In genomic region chr13:95323950-95324625, GRCm38 (mm10) we compare ENCODE assay signal across 8 mouse cellular contexts. TPM values are rescaled to one million over a fixed set of nuclear protein-coding genes. Genes with fewer than 3 reads are reported as not detected.
A peak's percentile ranks its signal among the peaks of the same experiment; 100 is the strongest.
DNase-seq lines count a peak whose midpoint lies in the region; ATAC-seq lines count a peak whose summit lies in the region.

No protein-coding gene starts in this region.

- peaks cover 9% of the 10 kb centered on the region for H3K36me3 ChIP-seq in heart, embryonic 10.5 days
- H3K36me3 ChIP-seq in kidney, embryonic 14.5 days (ENCODE audit: control insufficient read depth, insufficient read depth, low read length), result no peaks in the 10 kb centered on the region
- no peaks in the 10 kb centered on the region for H3K36me3 ChIP-seq in liver, embryonic 15.5 days (replicated peaks)
- H3K36me3 ChIP-seq in neural tube, embryonic 11.5 days (ENCODE audit: control insufficient read depth, insufficient read depth, low read length), result no peaks in the 10 kb centered on the region

- 25% methylated on average over 15 of the region's 15 CpGs for WGBS in heart, embryonic 10.5 days
- WGBS in kidney, embryonic 14.5 days, result 25% methylated on average over 15 of the region's 15 CpGs
- WGBS in liver, embryonic 15.5 days (ENCODE audit: insufficient replicate concordance), result 18% methylated on average over 15 of the region's 15 CpGs
- WGBS in neural tube, embryonic 11.5 days, result 26% methylated on average over 15 of the region's 15 CpGs

- no peaks in the 10 kb centered on the region for H3K27me3 ChIP-seq in heart, embryonic 10.5 days (ENCODE audit: insufficient read depth, poor library complexity, severe bottlenecking)
- no peaks in the 10 kb centered on the region for H3K27me3 ChIP-seq in kidney, embryonic 14.5 days (ENCODE audit: control insufficient read depth, insufficient read depth, low read length)
- H3K27me3 ChIP-seq in liver, embryonic 15.5 days, result peaks cover 35% of the 10 kb centered on the region
- H3K27me3 ChIP-seq in neural tube, embryonic 11.5 days (ENCODE audit: control insufficient read depth, insufficient read depth, low read length), result no peaks in the 10 kb centered on the region

- H3K4me2 ChIP-seq in kidney, embryonic 14.5 days (replicated peaks; ENCODE audit: low read depth, low read length), result peak overlapping the region; percentile 79
- H3K4me2 ChIP-seq in liver, embryonic 15.5 days, result peak overlapping the region; percentile 75
- peak overlapping the region; percentile 93 for H3K4me2 ChIP-seq in neural tube, embryonic 11.5 days (ENCODE audit: low read depth)

- no peak for ATAC-seq in kidney, embryonic 14.5 days (ENCODE audit: low FRiP score, low TSS enrichment)
- no peak for ATAC-seq in liver, embryonic 15.5 days (ENCODE audit: insufficient read depth)
- peak; percentile 28; the same call in 1 of the 2 replicates for ATAC-seq in neural tube, embryonic 11.5 days (ENCODE audit: insufficient read depth, low FRiP score, low TSS enrichment)

- peak overlapping the region; percentile 99; the same call in 1 of the 2 replicates for H3K9ac ChIP-seq in kidney, embryonic 14.5 days (ENCODE audit: low read depth, low read length)
- H3K9ac ChIP-seq in liver, embryonic 15.5 days, result peak overlapping the region; percentile 72
- H3K9ac ChIP-seq in neural tube, embryonic 11.5 days (ENCODE audit: low read length), result peak overlapping the region; percentile 96

- H3K27ac ChIP-seq in heart, embryonic 10.5 days, result peak overlapping the region; percentile 100
- H3K27ac ChIP-seq in kidney, embryonic 14.5 days (ENCODE audit: low read depth, low read length), result peak overlapping the region; percentile 100
- 0 out of 2 replicates have a peak overlapping the region, but pooled peaks have one; percentile 85 for H3K27ac ChIP-seq in liver, embryonic 15.5 days (replicated peaks)
- peak overlapping the region; percentile 87; the same call in 1 of the 2 replicates for H3K27ac ChIP-seq in neural tube, embryonic 11.5 days (ENCODE audit: low read depth, low read length)

- no peaks in the 10 kb centered on the region for H3K9me3 ChIP-seq in heart, embryonic 10.5 days
- no peaks in the 10 kb centered on the region for H3K9me3 ChIP-seq in kidney, embryonic 14.5 days (ENCODE audit: control insufficient read depth, low read length)
- no peaks in the 10 kb centered on the region for H3K9me3 ChIP-seq in liver, embryonic 15.5 days (replicated peaks)
- no peaks in the 10 kb centered on the region for H3K9me3 ChIP-seq in neural tube, embryonic 11.5 days (ENCODE audit: control insufficient read depth, low read length)

- DNase-seq in B cell, adult 2 months, result peak; percentile 69 to 75
- DNase-seq in adipocyte (ENCODE audit: low spot score), result peak; percentile 72
- DNase-seq in embryo, embryonic 10 days (ENCODE audit: low spot score), result peak; percentile 81
- DNase-seq in heart, embryonic 10.5 days (ENCODE audit: low spot score), result peak; percentile 82
- DNase-seq in neural tube, embryonic 11.5 days (ENCODE audit: low spot score), result peak; percentile 61
- DNase-seq in thymus, postnatal 14 days, result peak; percentile 80

- H3K4me3 ChIP-seq in heart, embryonic 10.5 days, result peak overlapping the region; percentile 87
- H3K4me3 ChIP-seq in kidney, embryonic 14.5 days (ENCODE audit: low read length), result peak overlapping the region; percentile 83
- H3K4me3 ChIP-seq in liver, embryonic 15.5 days (replicated peaks), result peak overlapping the region; percentile 63
- H3K4me3 ChIP-seq in neural tube, embryonic 11.5 days (ENCODE audit: low read depth, low read length), result peak overlapping the region; percentile 79

- H3K4me1 ChIP-seq in heart, embryonic 10.5 days, result peaks cover 13% of the 10 kb centered on the region
- peaks cover 19% of the 10 kb centered on the region for H3K4me1 ChIP-seq in kidney, embryonic 14.5 days (ENCODE audit: control insufficient read depth, insufficient read depth, low read length)
- peaks cover 11% of the 10 kb centered on the region; the same call in 1 of the 2 replicates for H3K4me1 ChIP-seq in liver, embryonic 15.5 days (replicated peaks)
- peaks cover 15% of the 10 kb centered on the region; the same call in 1 of the 2 replicates for H3K4me1 ChIP-seq in neural tube, embryonic 11.5 days (ENCODE audit: control insufficient read depth, insufficient read depth, low read length)

RNA-seq across cellular contexts. Expression of gene Zbed3, which starts 0.7 kb away (rescaled TPM):
- polyA plus RNA-seq in heart, embryonic 10.5 days (2016; fragmentation: Nextera tagmentation; extraction: Ambion mirVana), result 52.1 and 56.2 TPM in 2 replicates
- 73.0 and 90.4 TPM in 2 replicates for polyA plus RNA-seq in kidney, embryonic 14.5 days (2014; fragmentation: Nextera tagmentation; extraction: Ambion mirVana)
- 5.2 and 5.7 TPM in 2 replicates for polyA plus RNA-seq in liver, embryonic 15.5 days (2015; fragmentation: Nextera tagmentation; extraction: Ambion mirVana)
- polyA plus RNA-seq in neural tube, embryonic 11.5 days (2014; fragmentation: Nextera tagmentation; extraction: Ambion mirVana), result 57.2 and 62.8 TPM in 2 replicates

RNA-seq across cellular contexts. Expression of gene Aggf1, which starts 51.1 kb away (rescaled TPM):
- 27.8 and 34.5 TPM in 2 replicates for polyA plus RNA-seq in heart, embryonic 10.5 days (2016; fragmentation: Nextera tagmentation; extraction: Ambion mirVana)
- polyA plus RNA-seq in kidney, embryonic 14.5 days (2014; fragmentation: Nextera tagmentation; extraction: Ambion mirVana), result 33.4 and 40.2 TPM in 2 replicates
- polyA plus RNA-seq in liver, embryonic 15.5 days (2015; fragmentation: Nextera tagmentation; extraction: Ambion mirVana), result 15.8 and 17.8 TPM in 2 replicates
- 46.3 and 52.9 TPM in 2 replicates for polyA plus RNA-seq in neural tube, embryonic 11.5 days (2014; fragmentation: Nextera tagmentation; extraction: Ambion mirVana)
